Mouse (Mus musculus) urinary bladder, adult 2 months (tissue): ENCODE data around the gene Pnrc2. TPM values are rescaled to one million over a fixed set of nuclear protein-coding genes. Genes with fewer than 3 reads are reported as not detected.

Experiments
- DNase-seq: peaks from one replicate; pipeline ENCODE4 v3.0.0; 2022; ENCODE audit warnings: low spot score
- polyA plus RNA-seq: library from polyadenylated mRNA; depleted of rRNA; stranded (reverse); fragments of >200 nt; gene quantifications from 2 replicates; pipeline ENCODE4 v1.2.3, GENCODE M21; 2012; rRNA removed

Gene Pnrc2
- polyA plus RNA-seq, 1 experiment = 122 TPM

DNA sequence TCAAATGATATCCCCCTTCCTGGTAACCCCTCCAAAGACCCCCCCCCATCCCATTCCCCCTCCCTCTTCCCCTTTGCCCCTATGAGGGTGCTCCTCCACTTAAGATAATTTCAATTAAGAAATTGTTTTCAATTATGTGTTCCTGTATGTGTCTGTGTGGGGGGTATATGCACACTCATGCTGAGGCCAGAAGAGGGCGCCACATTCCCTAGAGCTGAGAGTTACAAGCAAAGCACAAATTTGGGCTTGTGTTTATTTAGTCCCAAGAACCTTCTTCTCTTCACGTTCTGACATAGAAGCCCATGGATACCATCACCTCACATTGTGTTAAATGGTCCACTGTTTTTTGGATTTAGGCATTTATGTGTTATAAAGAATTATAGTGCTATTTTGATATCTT is 50.4 kb downstream of the Pnrc2 start:
- no peak for DNase-seq

GRCm38 (mm10) chr4:135821772-135822171 is 51.9 kb downstream of the Pnrc2 start:
- no peak for DNase-seq

Other genes with a start within 250 kb of the Pnrc2 start
- gene Ifnlr1, start 187.6 kb downstream of the Pnrc2 start, polyA plus RNA-seq = 6.5 and 8.0 TPM in 2 replicates
- 0.38 and 0.47 TPM in 2 replicates for gene Il22ra1, start 145.7 kb downstream of the Pnrc2 start, polyA plus RNA-seq
- gene Myom3, start 114.1 kb downstream of the Pnrc2 start, polyA plus RNA-seq = 0.21 and 0.25 TPM in 2 replicates
- gene Srsf10, start 18.1 kb downstream of the Pnrc2 start, polyA plus RNA-seq = 50.8 and 61.7 TPM in 2 replicates
- gene Cnr2, start 21.5 kb upstream of the Pnrc2 start, polyA plus RNA-seq = 0.43 and 0.56 TPM in 2 replicates
- 75.9 and 84.2 TPM in 2 replicates for gene Fuca1, start 46.9 kb upstream of the Pnrc2 start, polyA plus RNA-seq
- 64.9 and 79.9 TPM in 2 replicates for gene Hmgcl, start 72.6 kb upstream of the Pnrc2 start, polyA plus RNA-seq
- 20.4 and 36.8 TPM in 2 replicates for gene Gale, start 89.9 kb upstream of the Pnrc2 start, polyA plus RNA-seq
- gene Lypla2, start 98.8 kb upstream of the Pnrc2 start, polyA plus RNA-seq = 55.2 and 63.6 TPM in 2 replicates
- gene Pithd1, start 113.4 kb upstream of the Pnrc2 start, polyA plus RNA-seq = 41.4 and 46.9 TPM in 2 replicates
- gene Eloa, start 147.9 kb upstream of the Pnrc2 start, polyA plus RNA-seq = 25.2 and 28.1 TPM in 2 replicates
- 979 and 1,127 TPM in 2 replicates for gene Rpl11, start 179.6 kb upstream of the Pnrc2 start, polyA plus RNA-seq